Mouse (Mus musculus) naive thymus-derived CD4-positive, alpha-beta T cell, adult 2 months (primary cell): ENCODE measurements at regions not wholly inside any gene's neighbourhood (a gene's known extent, or its start where the extent isn't known, plus 50 kb on each side); places are given as distances from the start of the nearest gene placed in this dataset.
A peak's percentile ranks its signal among the peaks of the same experiment; 100 is the strongest.

Source experiments
- DNase-seq: peaks from one replicate; pipeline ENCODE4 v3.0.0-alpha.2; 2011; ENCODE audit warnings: low read depth

- DNase-seq, result no peak
Measured at GRCm38 (mm10) chr2:106083801-106084800, 80.8 kb upstream of the Dnajc24 start.

- no peak for DNase-seq
Measured at GRCm38 (mm10) chr2:106083001-106083400, 79.7 kb upstream of the Dnajc24 start.

DNA sequence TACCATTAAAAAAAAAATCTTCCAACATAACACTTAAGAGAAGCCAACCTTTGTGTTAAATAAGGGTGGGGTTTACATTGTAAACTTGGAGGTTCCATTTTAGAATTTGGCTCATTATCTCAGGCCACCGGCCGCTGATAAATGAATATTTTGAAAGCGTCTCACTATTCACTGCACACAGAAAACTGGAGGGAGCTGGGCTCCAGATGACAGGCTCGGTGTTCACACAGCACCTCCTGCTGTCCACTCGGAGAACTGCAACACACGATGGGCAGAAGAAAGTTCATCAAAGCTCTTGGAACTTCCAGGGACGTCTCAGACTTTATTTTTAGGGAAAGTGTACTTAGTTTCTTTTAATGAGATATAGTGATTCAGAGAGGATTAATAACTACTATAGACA, 78.6 kb upstream of the Dnajc24 start:
- peak; percentile 33 for DNase-seq

- DNase-seq, result no peak
Measured at GRCm38 (mm10) chr2:106080626-106081025, 77.3 kb upstream of the Dnajc24 start.

DNA sequence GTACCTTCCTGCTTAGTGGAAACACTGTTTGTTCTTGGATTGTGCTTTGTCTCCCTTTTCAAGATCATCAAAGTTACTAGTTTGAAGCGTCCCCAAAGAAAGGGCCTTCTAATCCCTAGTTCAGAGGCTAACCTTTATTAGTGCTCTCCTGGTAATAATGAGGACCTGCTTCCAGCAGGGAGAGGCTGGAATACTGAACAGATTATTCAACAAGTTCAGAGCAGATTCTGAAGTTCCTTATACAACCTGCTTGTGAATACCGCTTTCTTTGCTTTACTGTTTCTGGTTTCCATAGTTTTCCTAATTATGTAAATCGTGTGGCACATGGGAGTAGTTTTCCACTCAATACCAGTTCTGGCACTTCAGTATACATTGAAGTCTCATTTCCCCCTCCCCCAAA, 75.2 kb upstream of the Dnajc24 start:
- DNase-seq, result no peak

- DNase-seq, result no peak
Measured at GRCm38 (mm10) chr2:106074441-106074840, 71.1 kb upstream of the Dnajc24 start.

GRCm38 (mm10) chr2:106064316-106064715, 61.0 kb upstream of the Dnajc24 start:
- no peak for DNase-seq
